Mouse (Mus musculus) heart, adult 9 months (tissue): ENCODE measurements around the gene Dnal1.
A peak's percentile ranks its signal among the peaks of the same experiment; 100 is the strongest.
"Not testable (repeated sequence)": the region's sequence is repeated elsewhere in the genome, so short reads cannot be mapped to it uniquely, and the experiment has no call there.

Experiments used
- DNase-seq, 2 experiments: peaks; one replicate each; pipeline ENCODE4 v3.0.0; 2022; ENCODE audit warnings: low spot score in 2 of 2

Gene Dnal1

DNA sequence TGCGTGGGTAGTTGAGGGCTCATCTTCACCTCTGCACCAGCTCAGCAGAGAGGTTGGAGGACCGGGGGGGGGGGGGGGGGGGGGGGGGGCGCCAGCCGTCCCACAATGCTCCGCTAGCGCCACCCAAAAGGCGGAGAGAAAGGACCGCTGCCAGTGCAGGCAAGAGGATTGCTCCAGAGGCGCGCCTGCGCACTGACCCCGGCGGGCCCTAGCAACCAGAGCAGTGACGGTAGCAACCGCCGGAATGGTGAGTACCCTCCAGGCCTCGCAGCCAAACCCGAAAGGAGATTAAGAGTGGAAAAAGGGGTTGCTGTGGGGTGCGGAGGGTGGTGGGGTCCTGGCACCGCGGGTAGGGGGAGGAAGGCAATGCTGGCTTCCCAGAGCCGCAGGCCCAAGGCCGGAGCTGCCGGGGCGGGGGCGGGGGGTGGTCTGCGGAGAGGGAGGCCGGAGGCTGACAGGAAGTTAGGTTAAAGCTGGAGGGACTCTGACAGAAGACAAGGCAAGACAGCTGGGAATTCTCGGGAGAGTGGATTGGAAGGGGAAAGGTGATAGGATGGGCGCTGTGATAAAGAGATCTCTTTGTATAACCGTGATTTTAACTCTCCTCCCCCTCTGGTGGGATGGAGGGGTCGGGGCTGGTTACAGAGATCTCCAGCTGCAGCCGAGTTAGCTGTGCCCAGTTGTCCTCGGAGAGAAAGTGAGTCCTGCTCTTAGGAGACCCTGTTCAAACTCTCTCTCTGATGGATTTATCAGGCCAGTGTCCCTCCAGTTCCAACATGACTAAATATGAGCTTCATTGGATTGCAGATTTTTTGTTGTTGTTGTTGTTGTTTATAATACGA lies at the start of gene Dnal1:
Dnal1 (plus strand) TSS at position 214 of the 842 bp plus-strand sequence.
- DNase-seq: peak; percentile 82 to 84

GRCm38 (mm10) chr12:84064621-84065020 lies 49.5 kb upstream of the Dnal1 start:
- DNase-seq: no peak

GRCm38 (mm10) chr12:84067752-84068151 lies 46.4 kb upstream of the Dnal1 start:
- DNase-seq: no peak

- no peak for DNase-seq
Observed at GRCm38 (mm10) chr12:84068296-84068695, 45.9 kb upstream of the Dnal1 start.

- DNase-seq: no peak
Observed at GRCm38 (mm10) chr12:84068986-84069385, 45.2 kb upstream of the Dnal1 start, which contains the start of gene Acot5. Gene Acot5, plus strand, starts transcription at chr12:84069325.

- DNase-seq: peak; percentile 23 to 28
Observed at GRCm38 (mm10) chr12:84069582-84069981, 44.6 kb upstream of the Dnal1 start.

DNA sequence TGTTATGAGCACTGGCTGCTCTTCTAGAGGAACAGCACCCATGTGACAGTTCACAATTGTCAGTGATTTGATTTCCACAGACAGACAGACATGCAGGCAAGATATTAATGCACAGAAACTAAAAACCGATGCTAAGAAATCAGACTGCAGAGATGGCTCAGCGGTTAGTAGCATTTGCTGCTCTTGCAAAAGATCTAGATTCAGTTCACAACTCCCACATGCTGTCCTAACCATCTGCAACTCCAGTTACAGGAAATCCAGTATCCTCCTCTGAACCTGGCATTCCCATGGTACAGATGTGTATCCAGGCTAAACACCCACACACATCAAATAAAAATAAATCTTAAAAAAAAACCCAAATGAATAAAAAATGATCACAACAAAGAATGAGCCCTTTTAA lies 42.5 kb upstream of the Dnal1 start:
- no peak for DNase-seq

DNA sequence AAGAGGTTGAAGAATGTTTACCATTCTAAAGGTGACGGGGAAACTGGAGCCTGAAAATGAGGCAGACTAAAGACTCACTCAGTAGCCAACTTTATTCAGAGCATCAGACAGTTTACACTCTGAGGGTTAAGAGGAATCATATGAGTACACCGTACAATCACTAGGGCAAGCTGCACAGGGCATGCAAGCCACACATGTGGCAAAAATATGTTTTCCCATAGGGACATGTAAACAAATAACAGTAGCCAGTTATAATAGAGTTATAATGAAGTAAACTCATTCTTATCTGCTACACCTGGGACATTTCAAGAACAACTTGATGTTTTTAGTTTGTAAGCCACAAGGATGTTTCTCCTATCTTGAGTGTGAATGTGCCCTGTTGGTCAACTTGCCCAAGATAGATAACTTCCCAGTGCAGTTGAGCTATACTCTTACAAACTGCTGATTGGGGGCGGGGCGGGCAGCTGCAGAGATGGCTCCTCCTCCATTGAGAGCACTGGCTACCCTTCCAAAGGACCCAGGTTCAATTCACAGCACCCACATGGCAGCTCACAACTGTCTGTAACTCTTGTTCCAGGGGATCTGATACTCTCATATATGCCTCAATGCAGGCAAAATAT lies 36.7 kb upstream of the Dnal1 start:
- DNase-seq: no peak

DNA sequence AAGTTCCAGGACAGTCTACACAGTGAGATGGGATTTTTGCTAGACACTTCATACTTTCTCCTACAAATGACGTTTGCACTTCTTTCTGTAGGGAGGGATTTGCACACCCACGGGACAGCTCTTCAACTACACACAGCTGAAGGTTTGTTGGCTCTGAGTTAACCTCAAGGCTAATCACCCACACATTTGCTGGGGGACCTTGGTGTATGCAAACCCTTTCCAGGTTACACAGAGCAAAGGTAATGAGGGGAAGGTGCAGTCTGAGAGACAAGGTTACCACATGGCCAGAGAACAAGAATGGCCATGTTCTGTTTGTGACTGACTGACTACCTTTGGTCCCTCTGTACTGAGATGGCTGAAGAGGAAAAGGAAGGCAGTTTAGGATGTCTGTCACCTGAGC lies 30.3 kb upstream of the Dnal1 start:
- no peak for DNase-seq

DNA sequence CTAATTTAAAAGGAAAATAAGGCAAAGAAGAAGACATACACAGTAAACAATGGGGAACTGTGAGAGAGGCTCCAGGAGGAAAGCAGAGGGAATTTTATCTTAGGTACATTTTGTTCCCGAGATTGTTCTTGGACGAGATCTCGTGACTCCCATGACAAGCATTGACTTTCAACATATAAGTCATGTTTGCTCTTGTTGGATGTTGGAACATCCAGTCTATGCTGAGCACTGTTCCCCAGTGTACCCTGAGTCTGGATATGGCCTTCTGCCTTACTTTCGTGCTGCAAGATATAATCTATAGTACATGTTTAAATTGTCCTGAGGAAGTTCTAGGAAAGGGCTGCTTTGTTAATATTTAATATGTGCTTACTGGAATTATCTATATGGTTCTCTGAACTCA lies 29.6 kb upstream of the Dnal1 start:
- DNase-seq: no peak

DNA sequence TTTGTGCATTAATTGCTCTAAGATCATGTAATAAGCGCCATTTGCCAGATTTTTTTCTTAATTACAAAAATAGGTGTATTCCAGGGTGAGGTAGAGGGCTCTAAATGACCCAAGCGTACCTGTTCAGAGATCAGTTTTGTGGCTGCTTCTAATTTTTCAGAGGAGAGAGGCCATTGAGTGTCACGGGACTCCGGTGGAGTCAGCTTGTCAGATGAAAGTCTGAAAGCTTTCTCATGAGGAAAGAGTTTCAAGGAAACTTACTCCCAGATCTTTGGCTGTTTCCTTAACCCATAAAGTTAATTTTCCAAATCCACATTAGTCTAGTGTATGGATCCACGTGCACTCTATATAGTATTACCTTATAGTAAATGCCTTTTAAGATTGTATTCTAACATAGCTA lies 19.5 kb upstream of the Dnal1 start:
- not testable (repeated sequence) for DNase-seq

- DNase-seq: no peak
Observed at GRCm38 (mm10) chr12:84099605-84100004, 14.6 kb upstream of the Dnal1 start.

DNA sequence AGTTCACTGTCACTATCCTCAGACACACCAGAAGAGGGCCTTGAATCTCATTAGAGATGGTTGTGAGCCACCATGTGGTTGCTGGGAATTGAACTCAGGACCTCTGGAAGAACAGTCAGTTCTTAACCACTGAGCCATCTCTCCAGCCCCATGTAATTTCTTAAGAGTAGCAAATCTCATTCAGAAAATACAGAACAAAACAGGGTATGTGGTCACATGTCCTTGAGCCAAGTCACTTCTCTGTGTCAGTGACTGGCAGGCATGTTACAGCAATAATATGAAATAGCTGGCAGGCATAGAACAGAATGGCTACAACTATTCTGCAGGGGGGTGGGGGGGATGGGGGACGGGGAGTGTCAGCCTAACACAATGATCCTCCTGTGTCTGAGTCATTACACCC lies 14.1 kb upstream of the Dnal1 start:
- no peak for DNase-seq

DNA sequence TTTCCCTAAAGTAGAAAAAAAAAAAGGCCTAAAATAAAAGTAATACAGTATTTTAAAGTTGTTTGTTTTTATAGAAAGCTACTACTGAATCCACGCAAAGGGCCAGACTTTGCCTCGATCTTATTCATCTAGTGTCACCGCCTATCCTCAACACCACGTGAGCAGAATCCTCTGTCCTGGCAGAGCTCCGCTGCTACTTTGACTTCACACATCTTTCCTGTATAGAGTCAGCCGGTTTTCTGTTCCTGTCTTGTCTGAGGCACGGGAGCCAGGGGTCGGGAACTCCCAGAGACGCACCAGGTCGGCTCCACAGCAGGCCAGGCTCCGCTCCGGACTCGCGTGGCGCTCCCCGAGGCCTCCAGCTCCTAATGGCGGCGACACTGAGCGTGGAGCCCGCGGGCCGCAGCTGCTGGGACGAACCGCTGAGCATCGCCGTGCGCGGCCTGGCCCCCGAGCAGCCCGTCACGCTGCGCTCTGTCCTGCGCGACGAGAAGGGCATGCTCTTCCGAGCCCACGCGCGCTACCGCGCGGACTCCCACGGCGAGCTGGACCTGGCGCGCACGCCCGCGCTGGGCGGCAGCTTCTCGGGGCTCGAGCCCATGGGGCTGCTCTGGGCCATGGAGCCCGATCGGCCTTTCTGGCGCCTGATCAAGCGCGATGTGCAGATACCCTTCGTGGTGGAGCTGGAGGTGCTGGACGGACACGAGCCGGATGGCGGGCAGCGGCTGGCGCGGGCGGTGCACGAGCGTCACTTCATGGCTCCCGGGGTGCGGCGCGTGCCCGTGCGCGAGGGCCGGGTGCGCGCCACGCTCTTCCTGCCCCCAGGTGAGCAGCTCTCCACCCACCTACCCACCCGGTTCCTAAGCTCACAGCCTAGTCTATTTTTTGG lies 13.3 kb upstream of the Dnal1 start, which contains the start of gene Acot6:
Acot6 (plus strand) TSS at position 51 of the 889 bp plus-strand sequence.
- peak; percentile 29 to 35 for DNase-seq

- DNase-seq: no peak
Observed at GRCm38 (mm10) chr12:84101493-84101845, 12.7 kb upstream of the Dnal1 start.

GRCm38 (mm10) chr12:84107012-84107411 lies 7.2 kb upstream of the Dnal1 start:
- no peak for DNase-seq

DNA sequence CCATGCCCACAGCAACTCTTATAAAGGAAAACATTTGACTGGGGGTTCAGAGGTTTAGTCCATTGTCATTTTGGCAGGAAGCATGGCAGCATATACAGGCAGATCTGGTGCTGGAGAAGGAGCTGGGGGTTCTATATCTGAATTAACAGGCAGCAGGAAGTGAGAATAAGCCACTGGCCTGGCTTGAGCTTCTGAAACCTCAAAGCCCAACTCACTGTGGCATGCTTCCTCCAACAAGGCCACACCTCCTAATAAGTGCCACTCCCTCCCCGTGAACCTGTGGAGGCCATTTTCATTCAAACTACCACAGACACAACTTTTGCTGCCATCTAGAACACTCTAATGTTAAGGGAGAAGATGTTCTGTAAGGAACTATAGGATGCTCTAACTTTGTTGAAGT lies 6.5 kb upstream of the Dnal1 start:
- no peak for DNase-seq

GRCm38 (mm10) chr12:84109924-84110323 lies 4.2 kb upstream of the Dnal1 start:
- no peak for DNase-seq

DNA sequence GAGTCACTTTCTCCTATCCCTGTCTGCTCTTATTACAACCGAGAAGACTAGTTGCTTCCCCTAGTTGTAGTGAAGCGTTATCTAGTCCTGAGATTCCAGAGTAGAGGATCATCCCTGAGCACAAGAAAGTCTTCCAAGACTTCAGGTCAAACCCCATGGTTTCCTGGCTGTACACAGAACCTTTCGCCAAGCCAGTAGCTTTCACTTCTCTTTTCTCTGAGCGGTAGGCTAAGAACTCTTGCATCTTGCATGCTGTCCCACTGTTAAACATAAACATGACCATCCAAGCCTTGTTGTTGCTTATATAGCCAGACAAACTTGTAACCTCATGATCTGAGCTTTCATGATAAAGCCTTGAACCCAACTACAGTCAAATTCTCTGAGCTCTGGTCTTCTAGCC lies 3.4 kb upstream of the Dnal1 start:
- DNase-seq: no peak

DNA sequence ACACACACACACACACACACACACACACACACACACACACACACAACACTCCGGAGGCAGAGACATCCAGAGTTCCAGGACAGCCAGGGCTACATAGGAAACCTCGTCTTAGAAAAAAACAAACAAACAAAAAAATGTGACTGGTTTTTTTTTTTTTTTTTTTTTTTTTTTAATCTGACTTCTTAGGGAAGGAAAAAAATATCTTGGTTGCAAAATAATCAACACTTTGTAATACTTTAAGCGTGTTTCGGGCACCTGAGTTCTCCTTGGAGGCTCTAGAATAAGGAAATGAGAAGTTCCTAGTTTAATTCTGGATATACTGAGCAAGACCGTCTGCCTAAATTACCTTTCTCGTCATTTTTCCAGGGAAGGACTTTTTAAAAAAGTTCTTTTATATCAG lies 490 bp upstream of the Dnal1 start:
- DNase-seq: no peak

DNA sequence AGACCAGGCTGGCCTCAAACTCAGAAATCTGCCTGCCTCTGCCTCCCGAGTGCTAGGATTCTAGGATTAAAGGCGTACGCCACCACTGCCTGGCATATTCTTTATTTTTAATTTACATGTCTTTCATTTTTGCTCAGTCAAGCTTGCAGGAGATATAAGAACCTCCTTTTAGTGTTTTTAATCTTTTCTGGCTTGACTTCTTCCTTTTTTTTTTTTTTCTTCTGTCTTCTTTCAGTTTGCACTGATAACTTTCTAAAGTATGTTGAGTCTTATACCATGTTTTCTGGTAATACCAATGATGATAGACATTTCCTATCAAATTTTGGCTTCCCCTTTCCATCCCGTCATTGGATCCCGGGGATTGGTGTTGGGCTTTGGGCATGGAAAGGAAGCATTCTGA lies 5.4 kb downstream of the Dnal1 start:
- no peak for DNase-seq

DNA sequence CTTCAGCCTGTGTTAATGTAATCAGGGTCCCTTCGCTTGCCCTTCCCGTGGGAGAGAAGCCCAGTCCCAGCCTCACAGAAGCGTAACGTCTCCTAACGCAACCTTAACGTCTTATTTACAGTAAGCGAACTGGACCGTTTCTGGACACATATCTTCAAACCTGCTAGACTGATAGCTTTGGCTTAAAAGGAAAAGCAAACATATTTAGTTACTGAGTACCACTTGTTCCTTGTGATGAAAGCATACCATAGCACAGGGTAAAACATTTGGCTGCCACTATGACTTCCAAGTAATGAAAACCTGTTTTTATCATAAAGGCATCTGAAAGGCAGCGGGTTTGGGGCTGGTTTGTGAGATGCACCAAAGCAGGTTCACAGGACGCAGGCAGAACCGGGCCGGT lies 11.7 kb downstream of the Dnal1 start:
- no peak for DNase-seq
